ENCODE assay signal across 8 mouse cellular contexts in genomic region chr3:25143555-25144311, GRCm38 (mm10). TPM values are rescaled to one million over a fixed set of nuclear protein-coding genes. Genes with fewer than 3 reads are reported as not detected.
DNase-seq lines count a peak whose midpoint lies in the region; ATAC-seq and TF ChIP-seq lines count a peak whose summit lies in the region.

Naaladl2 (minus strand) TSS chr3:25144261.

- intact Hi-C loops in left cerebral cortex, postnatal 14 days (cut with DNase I) = loop anchor here (10.0 kb wide), 1 partner anchor 1011 kb away; no protein-coding TSS in a partner anchor

- H3K4me3 ChIP-seq in cortical plate, adult 2 months (ENCODE audit: insufficient read depth, low read length) = peak within 1 kb of the TSS; percentile 85
- H3K4me3 ChIP-seq in intestine, embryonic 14.5 days (ENCODE audit: low read depth, low read length) = peak within 1 kb of the TSS; percentile 63
- peak within 1 kb of the TSS; percentile 65 for H3K4me3 ChIP-seq in small intestine, adult 2 months (ENCODE audit: low read depth, low read length)

- no peak for TF ChIP-seq CTCF in cortical plate, adult 2 months (IDR thresholded peaks at IDR 0.05; ENCODE audit: extremely low read depth, insufficient read depth, low read length)
- TF ChIP-seq CTCF in small intestine, adult 2 months (IDR thresholded peaks at IDR 0.05; ENCODE audit: extremely low read depth, insufficient read length, insufficient replicate concordance, low read depth, low read length) = no peak

- 0 out of 2 replicates have a peak, but pooled peaks have one; percentile 29 for TF ChIP-seq POLR2A in cortical plate, adult 2 months (IDR thresholded peaks at IDR 0.05; ENCODE audit: extremely low read depth, insufficient read depth, low read length)
- TF ChIP-seq POLR2A in small intestine, adult 2 months (IDR thresholded peaks at IDR 0.05; ENCODE audit: low read depth, low read length) = no peak

- H3K4me1 ChIP-seq in cortical plate, adult 2 months (ENCODE audit: control insufficient read depth, insufficient read depth, low read length) = peaks cover 1% of the 10 kb centered on the region; the same call in 1 of the 2 replicates
- no peaks in the 10 kb centered on the region for H3K4me1 ChIP-seq in intestine, embryonic 14.5 days (replicated peaks; ENCODE audit: control insufficient read depth, insufficient read depth, low read length)
- no peaks in the 10 kb centered on the region for H3K4me1 ChIP-seq in small intestine, adult 2 months (ENCODE audit: control insufficient read depth, insufficient read depth, insufficient read length, low read length)

- no peaks in the 10 kb centered on the region for H3K27me3 ChIP-seq in intestine, embryonic 14.5 days (replicated peaks; ENCODE audit: control insufficient read depth, insufficient read depth, low read length)
- peaks cover 8% of the 10 kb centered on the region; the same call in 1 of the 2 replicates for H3K27me3 ChIP-seq in small intestine, adult 2 months (ENCODE audit: control insufficient read depth, insufficient read depth, low read length)

- ATAC-seq in intestine, embryonic 14.5 days (replicated peaks; ENCODE audit: low FRiP score, low TSS enrichment, low read depth) = peak; percentile 92
- ATAC-seq in erythroid progenitor cell, adult 5-6 weeks (replicated peaks; ENCODE audit: low FRiP score, poor library complexity, severe bottlenecking) = no peak

- H3K36me3 ChIP-seq in intestine, embryonic 14.5 days (ENCODE audit: control insufficient read depth, insufficient read depth, low read length) = no peaks in the 10 kb centered on the region
- H3K36me3 ChIP-seq in small intestine, adult 2 months (ENCODE audit: control insufficient read depth, insufficient read depth, low read length) = no peaks in the 10 kb centered on the region

- H3K27ac ChIP-seq in cortical plate, adult 2 months (ENCODE audit: insufficient read depth, low read length) = peak within 1 kb of the TSS; percentile 96
- peak within 1 kb of the TSS; percentile 67 for H3K27ac ChIP-seq in intestine, embryonic 14.5 days (ENCODE audit: low read depth)
- H3K27ac ChIP-seq in small intestine, adult 2 months (ENCODE audit: insufficient read depth, low read depth, low read length) = peak within 1 kb of the TSS; percentile 27; the same call in 1 of the 2 replicates

- under 1% methylated on average over 79 of the region's 93 CpGs for WGBS in intestine, embryonic 14.5 days
- WGBS in small intestine, adult 2 months = 2% methylated on average over 89 of the region's 93 CpGs

- DNase-seq in adrenal gland, adult 8-10 months = peak; percentile 6
- DNase-seq in gastrocnemius, postnatal 10 days = peak; percentile 72
- DNase-seq in intestine, embryonic 14.5 days (ENCODE audit: low spot score) = peak; percentile 86
- peak; percentile 66 for DNase-seq in left cerebral cortex, postnatal 14 days (ENCODE audit: low spot score in 2 of 2)
- peak; percentile 70 for DNase-seq in mesoderm, embryonic 11.5 days (ENCODE audit: low read depth, low spot score)

- H3K9me3 ChIP-seq in intestine, embryonic 14.5 days (ENCODE audit: control insufficient read depth, low read length) = no peaks in the 10 kb centered on the region

- H3K9ac ChIP-seq in intestine, embryonic 14.5 days (ENCODE audit: low read length) = peak within 1 kb of the TSS; percentile 81

- H3K4me2 ChIP-seq in intestine, embryonic 14.5 days (ENCODE audit: low read length) = peak within 1 kb of the TSS; percentile 65

RNA-seq across cellular contexts. Expression of gene Naaladl2, which starts in this region (rescaled TPM):
- total RNA-seq in adrenal gland, adult 8-10 months (2022) = 1 to 10 TPM; 2.8 to 4.7 (median 3.2) TPM
- polyA plus RNA-seq in cortical plate, adult 2 months (2012; rRNA removed) = 1.0 and 1.1 TPM in 2 replicates
- total RNA-seq in gastrocnemius, postnatal 10 days (2021) = 1 to 10 TPM; 2.0 to 2.3 TPM
- polyA plus RNA-seq in intestine, embryonic 14.5 days (2014; fragmentation: Nextera tagmentation; extraction: Ambion mirVana) = 1.6 and 2.5 TPM in 2 replicates
- 1 to 10 TPM; 2.1 to 3.2 TPM for total RNA-seq in left cerebral cortex, postnatal 14 days (2021)
- 0.25 TPM in 1 of 2 replicates, not detected in the other for polyA plus RNA-seq in small intestine, adult 2 months (2012; rRNA removed)
- 1.8 and 2.1 TPM in 2 replicates for total RNA-seq in erythroid progenitor cell, adult 5-6 weeks (2015; ENCODE audit: low replicate concordance)
- total RNA-seq in erythroid progenitor cell, adult 5-6 weeks (2017; ENCODE audit: low replicate concordance) = not detected in 2 replicates

Comparison
In these comparisons a context has a peak if more than half of its experiments do, and no peak if none do; other contexts are left out.
1. DNase-seq: peak in every context shown above with its lines; median percentile 86 in intestine, embryonic 14.5 days; 72 in gastrocnemius, postnatal 10 days; 70 in mesoderm, embryonic 11.5 days; 66 in left cerebral cortex, postnatal 14 days; 6 in adrenal gland, adult 8-10 months.
2. H3K27ac ChIP-seq: peak in every context shown above with its lines; median percentile 96 in cortical plate, adult 2 months; 67 in intestine, embryonic 14.5 days; 27 in small intestine, adult 2 months.